Mouse (Mus musculus): ENCODE results near the gene Tbc1d30.
A peak's percentile ranks its signal among the peaks of the same experiment; 100 is the strongest.

GRCm38 (mm10) chr10:121252781-121253180 is 98.3 kb downstream of the Tbc1d30 start:
- TF ChIP-seq CTCF (IDR thresholded peaks at IDR 0.05; ENCODE audit: low read depth) (peak; percentile 29; the same call in 1 of the 2 replicates), EP300 (IDR thresholded peaks at IDR 0.05; ENCODE audit: low read depth) (no peak)

Data from liver, embryonic 14.5 days (tissue).